In genomic region chr3:116658928-116659565, GRCm38 (mm10) we compare ENCODE assay signal across 19 mouse cellular contexts. TPM values are rescaled to one million over a fixed set of nuclear protein-coding genes. Genes with fewer than 3 reads are reported as not detected.
DNase-seq lines count a peak whose midpoint lies in the region; ATAC-seq and TF ChIP-seq lines count a peak whose summit lies in the region.
"Had no signal": no experiment of that assay in that cellular context is flagged by ENCODE, and none has a peak within 500 bp of the region (broad histone marks: within the 10 kb centered on the region; RNA-seq: fewer than 3 reads in every experiment).

No protein-coding gene starts in this region.

- H3K36me3 ChIP-seq in kidney, adult 2 months (ENCODE audit: control insufficient read depth, insufficient read depth, low read length) = no peaks in the 10 kb centered on the region
- no peaks in the 10 kb centered on the region for H3K36me3 ChIP-seq in ES-Bruce4 (ENCODE audit: control insufficient read depth, insufficient read depth, low read length, poor library complexity, severe bottlenecking)
- H3K36me3 ChIP-seq in liver, embryonic 11.5 days (ENCODE audit: control insufficient read depth, insufficient read depth, low read length) = no peaks in the 10 kb centered on the region
- H3K36me3 ChIP-seq in hindbrain, embryonic 12.5 days = no peaks in the 10 kb centered on the region
- H3K36me3 ChIP-seq: forebrain, embryonic 12.5 days; hindbrain, embryonic 10.5 days; limb, embryonic 12.5 days; neural tube, embryonic 15.5 days had no signal

- peaks cover 19% of the 10 kb centered on the region; the same call in 1 of the 2 replicates for H3K4me1 ChIP-seq in kidney, adult 2 months (ENCODE audit: control insufficient read depth, insufficient read depth, low read length)
- peaks cover 8% of the 10 kb centered on the region for H3K4me1 ChIP-seq in ES-Bruce4 (ENCODE audit: control insufficient read depth, insufficient read depth, low read length)
- peaks cover 32% of the 10 kb centered on the region for H3K4me1 ChIP-seq in liver, embryonic 11.5 days (replicated peaks; ENCODE audit: control insufficient read depth, insufficient read depth, low read length)
- peaks cover 31% of the 10 kb centered on the region for H3K4me1 ChIP-seq in hindbrain, embryonic 12.5 days

- no peak overlapping the region for H3K27ac ChIP-seq in kidney, adult 2 months (ENCODE audit: insufficient read depth, low read depth, low read length)
- H3K27ac ChIP-seq in ES-Bruce4 (ENCODE audit: insufficient read depth, low read length) = no peak overlapping the region
- no peak overlapping the region; the same call in 1 of the 2 replicates for H3K27ac ChIP-seq in liver, embryonic 11.5 days (ENCODE audit: low read depth, low read length)
- no peak overlapping the region for H3K27ac ChIP-seq in hindbrain, embryonic 12.5 days
- H3K27ac ChIP-seq: forebrain, embryonic 12.5 days; hindbrain, embryonic 10.5 days; kidney, postnatal 0 days; limb, embryonic 12.5 days; neural tube, embryonic 15.5 days had no signal

- no peak for TF ChIP-seq EP300 in ES-Bruce4 (IDR thresholded peaks at IDR 0.05; ENCODE audit: insufficient read depth, low read depth, low read length)

- H3K9ac ChIP-seq in ES-Bruce4 (ENCODE audit: low read depth, poor library complexity, severe bottlenecking) = no peak overlapping the region
- H3K9ac ChIP-seq in liver, embryonic 11.5 days (ENCODE audit: low read depth, low read length) = no peak overlapping the region
- no peak overlapping the region for H3K9ac ChIP-seq in hindbrain, embryonic 12.5 days
- H3K9ac ChIP-seq: forebrain, embryonic 12.5 days; limb, embryonic 12.5 days; neural tube, embryonic 15.5 days had no signal

- H3K27me3 ChIP-seq in kidney, adult 2 months (replicated peaks; ENCODE audit: control insufficient read depth, insufficient read depth, low read length) = no peaks in the 10 kb centered on the region
- no peaks in the 10 kb centered on the region for H3K27me3 ChIP-seq in ES-Bruce4 (ENCODE audit: control insufficient read depth, insufficient read depth, low read length, poor library complexity, severe bottlenecking)
- no peaks in the 10 kb centered on the region for H3K27me3 ChIP-seq in liver, embryonic 11.5 days (replicated peaks; ENCODE audit: control insufficient read depth, insufficient read depth, low read length)
- H3K27me3 ChIP-seq in hindbrain, embryonic 12.5 days = no peaks in the 10 kb centered on the region
- H3K27me3 ChIP-seq: forebrain, embryonic 12.5 days; limb, embryonic 12.5 days; neural tube, embryonic 15.5 days had no signal

- WGBS in kidney, adult 2 months = 45% methylated on average over 15 of the region's 15 CpGs
- 76% methylated on average over 15 of the region's 15 CpGs for WGBS in liver, embryonic 11.5 days
- WGBS in hindbrain, embryonic 12.5 days = 85% methylated on average over 15 of the region's 15 CpGs

- TF ChIP-seq POLR2A in kidney, adult 2 months (IDR thresholded peaks at IDR 0.05; ENCODE audit: low read depth, low read length) = no peak
- no peak for TF ChIP-seq POLR2A in ES-Bruce4 (IDR thresholded peaks at IDR 0.05; ENCODE audit: insufficient read depth, low read length)

- DNase-seq in kidney, adult 2 months = peak; percentile 48
- DNase-seq in kidney, adult 18-20 months = no peak
- peak; percentile 82 for DNase-seq in CD4-positive helper T cell, adult 2 months (ENCODE audit: low read depth, low spot score)
- no peak for DNase-seq in liver, embryonic 11.5 days (ENCODE audit: low spot score)
- no peak for DNase-seq in B cell, adult 2 months
- DNase-seq: cerebellum, adult 11-12 months; layer of hippocampus, postnatal 36 days; right cerebral cortex, postnatal 4 days; thymus, adult 18-20 months had no signal

- H3K4me3 ChIP-seq in kidney, adult 2 months (ENCODE audit: insufficient read depth, low read depth, low read length) = no peak overlapping the region
- peak overlapping the region; percentile 40 for H3K4me3 ChIP-seq in ES-Bruce4 (ENCODE audit: low read depth, low read length)
- no peak overlapping the region for H3K4me3 ChIP-seq in liver, embryonic 11.5 days (ENCODE audit: low read depth, low read length)
- no peak overlapping the region for H3K4me3 ChIP-seq in hindbrain, embryonic 12.5 days
- H3K4me3 ChIP-seq: forebrain, embryonic 12.5 days; hindbrain, embryonic 10.5 days; limb, embryonic 12.5 days; neural tube, embryonic 15.5 days had no signal

- no peak for TF ChIP-seq CTCF in kidney, adult 2 months (conservative IDR thresholded peaks at IDR 0.05; ENCODE audit: insufficient read depth, insufficient read length, low read depth, low read length)
- TF ChIP-seq CTCF in ES-Bruce4 (IDR thresholded peaks at IDR 0.05; ENCODE audit: low read depth, low read length) = no peak

- no peak for ATAC-seq in liver, embryonic 11.5 days (replicated peaks; ENCODE audit: low FRiP score)
- no peak for ATAC-seq in hindbrain, embryonic 12.5 days (ENCODE audit: low FRiP score)

- peak overlapping the region; percentile 28 for H3K4me2 ChIP-seq in liver, embryonic 11.5 days
- H3K4me2 ChIP-seq in hindbrain, embryonic 12.5 days (replicated peaks) = no peak overlapping the region
- H3K4me2 ChIP-seq: forebrain, embryonic 12.5 days; limb, embryonic 12.5 days had no signal

- no peaks in the 10 kb centered on the region for H3K9me3 ChIP-seq in ES-Bruce4 (replicated peaks; ENCODE audit: control insufficient read depth, insufficient read depth, low read length, poor library complexity, severe bottlenecking)
- no peaks in the 10 kb centered on the region for H3K9me3 ChIP-seq in liver, embryonic 11.5 days (ENCODE audit: control insufficient read depth, low read length)
- H3K9me3 ChIP-seq in hindbrain, embryonic 12.5 days (replicated peaks) = no peaks in the 10 kb centered on the region
- H3K9me3 ChIP-seq: forebrain, embryonic 12.5 days; hindbrain, embryonic 10.5 days; limb, embryonic 12.5 days; neural tube, embryonic 15.5 days had no signal

RNA-seq across cellular contexts. Expression of gene Mfsd14a, which starts 3.4 kb away (rescaled TPM):
- polyA plus RNA-seq in kidney, adult 2 months (2012; rRNA removed) = 27.5 and 27.8 TPM in 2 replicates
- polyA plus RNA-seq in ES-Bruce4 (2011; ENCODE audit: insufficient read depth, insufficient read length, low read depth, missing spikeins) = 70.4 and 78.1 TPM in 2 replicates
- polyA plus RNA-seq in liver, embryonic 11.5 days (2014; fragmentation: Nextera tagmentation; extraction: Ambion mirVana) = 67.4 and 75.0 TPM in 2 replicates
- 72.8 and 77.1 TPM in 2 replicates for polyA plus RNA-seq in hindbrain, embryonic 12.5 days (2016; fragmentation: Nextera tagmentation; extraction: Ambion mirVana)

RNA-seq across cellular contexts. Expression of gene Gm43191, which starts 22.0 kb away (rescaled TPM):
- polyA plus RNA-seq in kidney, adult 2 months (2012; rRNA removed) = not detected in 2 replicates
- not detected in 2 replicates for polyA plus RNA-seq in ES-Bruce4 (2011; ENCODE audit: insufficient read depth, insufficient read length, low read depth, missing spikeins)
- 0.30 TPM in 1 of 2 replicates, not detected in the other for polyA plus RNA-seq in liver, embryonic 11.5 days (2014; fragmentation: Nextera tagmentation; extraction: Ambion mirVana)
- not detected in 2 replicates for polyA plus RNA-seq in hindbrain, embryonic 12.5 days (2016; fragmentation: Nextera tagmentation; extraction: Ambion mirVana)
- polyA plus RNA-seq: forebrain, embryonic 12.5 days; heart, embryonic 14.5 days; hindbrain, embryonic 10.5 days; kidney, postnatal 0 days; limb, embryonic 12.5 days; lung, embryonic 16.5 days; neural tube, embryonic 15.5 days; urinary bladder, adult 2 months had no signal

RNA-seq across cellular contexts. Expression of gene Trmt13, which starts 44.7 kb away (rescaled TPM):
- polyA plus RNA-seq in kidney, adult 2 months (2012; rRNA removed) = 2.8 TPM in 2 replicates
- polyA plus RNA-seq in ES-Bruce4 (2011; ENCODE audit: insufficient read depth, insufficient read length, low read depth, missing spikeins) = 32.3 and 32.8 TPM in 2 replicates
- 23.4 and 26.3 TPM in 2 replicates for polyA plus RNA-seq in liver, embryonic 11.5 days (2014; fragmentation: Nextera tagmentation; extraction: Ambion mirVana)
- polyA plus RNA-seq in hindbrain, embryonic 12.5 days (2016; fragmentation: Nextera tagmentation; extraction: Ambion mirVana) = 29.5 and 34.5 TPM in 2 replicates

RNA-seq across cellular contexts. Expression of gene Slc35a3, which starts 53.6 kb away (rescaled TPM):
- polyA plus RNA-seq in kidney, adult 2 months (2012; rRNA removed) = 15.7 and 17.5 TPM in 2 replicates
- polyA plus RNA-seq in ES-Bruce4 (2011; ENCODE audit: insufficient read depth, insufficient read length, low read depth, missing spikeins) = 28.3 and 31.3 TPM in 2 replicates
- 20.0 TPM in 2 replicates for polyA plus RNA-seq in liver, embryonic 11.5 days (2014; fragmentation: Nextera tagmentation; extraction: Ambion mirVana)
- 9.3 and 10.7 TPM in 2 replicates for polyA plus RNA-seq in hindbrain, embryonic 12.5 days (2016; fragmentation: Nextera tagmentation; extraction: Ambion mirVana)

Comparison
In these comparisons a context has a peak if more than half of its experiments do, and no peak if none do; other contexts are left out.
1. DNase-seq: peak in kidney, adult 2 months (single experiment) and CD4-positive helper T cell, adult 2 months (single experiment); none in kidney, adult 18-20 months (single experiment), liver, embryonic 11.5 days (single experiment) and B cell, adult 2 months (0 of 2).